Mouse (Mus musculus) embryo, embryonic 11.5 days (tissue): Measurements from ENCODE around the gene Dcun1d4.

Experiments used
- DNase-seq: peaks from one replicate; pipeline ENCODE4 v3.0.0-alpha.2; 2012; ENCODE audit warnings: low read depth, low spot score

Gene Dcun1d4

GRCm38 (mm10) chr5:73498559-73498958 lies 17.8 kb downstream of the Dcun1d4 start:
- no peak for DNase-seq

- DNase-seq = no peak
These were observed 20.2 kb downstream of the Dcun1d4 start for GRCm38 (mm10) chr5:73500867-73501440.

- no peak for DNase-seq
These were observed 21.6 kb downstream of the Dcun1d4 start for GRCm38 (mm10) chr5:73502422-73502821.

DNA sequence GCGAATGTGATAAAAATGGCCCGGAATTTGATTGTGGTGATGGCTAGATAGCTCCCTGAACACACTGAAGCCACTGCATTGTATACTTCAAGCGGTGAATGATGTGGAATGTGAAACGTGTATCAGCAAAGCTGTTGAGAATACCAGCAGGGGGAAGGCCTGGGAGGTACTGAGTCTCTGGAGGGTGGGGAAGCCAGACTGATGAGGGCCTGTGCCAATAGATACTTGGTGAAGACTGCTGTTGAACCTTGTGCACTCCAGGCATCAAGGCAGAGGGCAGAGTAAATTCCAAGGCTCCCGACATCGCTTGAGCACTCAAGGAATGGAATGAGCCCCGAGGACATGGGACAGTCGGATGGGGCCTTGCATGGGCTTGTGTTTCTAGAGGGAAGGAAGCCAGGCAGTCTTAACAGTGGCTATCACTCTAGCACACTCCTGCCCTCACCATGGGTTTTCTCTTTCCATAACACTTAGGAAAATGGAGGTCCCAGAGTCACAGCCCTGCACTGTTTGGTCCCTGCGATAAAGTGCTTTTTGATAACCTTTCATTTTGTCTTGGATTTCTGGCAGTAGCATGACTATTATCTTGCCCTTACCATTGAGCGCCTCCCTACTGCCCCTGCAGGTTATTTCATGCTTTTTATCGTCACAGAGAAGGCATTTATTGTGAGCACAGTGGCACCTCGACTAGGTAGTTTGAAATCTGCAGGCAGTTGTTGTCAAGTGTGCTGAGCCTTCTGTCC lies 22.4 kb downstream of the Dcun1d4 start:
- no peak for DNase-seq

GRCm38 (mm10) chr5:73511074-73511473 lies 30.3 kb downstream of the Dcun1d4 start:
- DNase-seq = no peak

DNA sequence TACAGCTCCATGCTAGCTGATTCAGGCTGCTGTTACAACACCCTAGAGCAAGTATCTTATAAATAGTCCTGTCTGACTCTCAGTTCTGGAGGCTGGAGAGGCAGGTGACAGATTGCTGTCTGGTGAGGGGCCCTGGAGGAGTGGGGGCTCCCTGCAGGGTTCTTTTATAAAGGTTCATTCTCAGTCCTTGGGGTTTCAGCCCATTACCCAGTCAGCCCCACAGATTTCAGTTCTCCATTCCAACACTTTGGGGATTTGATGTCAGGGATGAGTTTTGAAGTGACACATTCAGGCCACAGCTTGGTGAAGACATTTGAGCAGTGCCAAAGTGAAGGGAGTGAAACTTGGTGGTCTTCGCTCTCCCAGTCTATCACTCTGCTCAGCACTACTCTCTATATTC lies 31.4 kb downstream of the Dcun1d4 start:
- no peak for DNase-seq

- no peak for DNase-seq
These were observed 31.9 kb downstream of the Dcun1d4 start for GRCm38 (mm10) chr5:73512661-73513060.

DNA sequence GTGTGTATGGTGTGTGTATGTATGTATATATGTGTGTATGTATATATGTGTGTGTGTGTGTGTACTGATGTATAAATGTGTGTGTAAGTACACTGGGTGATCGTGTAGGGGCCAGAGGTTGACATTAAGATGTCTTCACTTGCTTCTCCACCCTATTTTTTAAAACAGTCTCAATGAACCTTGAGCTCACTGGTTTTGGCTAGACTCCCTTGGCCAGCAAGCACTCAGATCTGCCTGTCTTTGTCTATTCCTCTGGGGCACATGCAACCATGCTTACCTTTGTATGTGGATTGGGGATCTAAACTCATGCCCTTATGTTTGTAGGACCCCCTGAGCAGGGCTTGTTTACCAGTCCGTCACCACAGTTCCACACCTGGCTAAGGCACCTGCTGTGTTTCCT lies 33.4 kb downstream of the Dcun1d4 start:
- DNase-seq = no peak

DNA sequence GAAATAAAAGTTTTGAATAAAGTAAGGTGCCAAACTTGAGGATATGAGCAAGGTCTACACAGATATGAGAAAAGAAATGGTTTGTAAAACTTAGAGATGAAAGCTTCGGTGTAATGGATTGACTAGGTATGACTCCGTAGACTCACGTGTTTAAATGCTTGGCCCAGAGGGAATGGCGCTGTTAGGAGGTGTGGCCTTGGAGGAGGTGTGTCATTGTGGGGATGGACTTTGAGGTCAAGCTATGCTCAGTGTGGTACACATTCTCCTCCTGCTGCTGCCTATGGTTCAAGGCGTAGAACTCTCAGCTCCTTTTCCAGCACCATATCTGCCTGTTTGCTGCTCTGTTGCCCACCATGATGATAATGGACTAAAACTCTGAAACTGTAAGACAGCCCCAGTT lies 36.5 kb downstream of the Dcun1d4 start:
- no peak for DNase-seq

- no peak for DNase-seq
These were observed 37.8 kb downstream of the Dcun1d4 start for GRCm38 (mm10) chr5:73518424-73519211.

DNA sequence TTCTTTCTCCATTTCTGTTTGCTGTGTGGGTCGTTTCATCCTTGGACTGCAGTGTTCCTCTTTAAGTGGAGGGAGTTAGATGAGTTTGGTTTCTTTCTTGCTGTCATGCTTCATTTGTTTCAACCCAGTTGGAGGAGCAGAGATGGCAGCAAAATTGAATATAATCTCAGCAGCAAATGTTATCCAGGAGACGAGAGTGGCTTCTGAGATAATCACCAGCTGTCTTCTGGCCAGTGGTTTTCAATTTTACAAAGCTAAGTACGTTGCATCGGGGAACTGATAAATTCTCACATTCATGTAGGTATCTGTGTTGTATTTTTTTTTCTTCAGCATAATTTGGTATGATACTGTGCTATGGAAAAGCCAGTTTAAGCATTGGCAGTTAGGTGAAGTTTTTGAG lies 40.0 kb downstream of the Dcun1d4 start:
- DNase-seq = no peak

- no peak for DNase-seq
These were observed 42.4 kb downstream of the Dcun1d4 start for GRCm38 (mm10) chr5:73523227-73523626.

DNA sequence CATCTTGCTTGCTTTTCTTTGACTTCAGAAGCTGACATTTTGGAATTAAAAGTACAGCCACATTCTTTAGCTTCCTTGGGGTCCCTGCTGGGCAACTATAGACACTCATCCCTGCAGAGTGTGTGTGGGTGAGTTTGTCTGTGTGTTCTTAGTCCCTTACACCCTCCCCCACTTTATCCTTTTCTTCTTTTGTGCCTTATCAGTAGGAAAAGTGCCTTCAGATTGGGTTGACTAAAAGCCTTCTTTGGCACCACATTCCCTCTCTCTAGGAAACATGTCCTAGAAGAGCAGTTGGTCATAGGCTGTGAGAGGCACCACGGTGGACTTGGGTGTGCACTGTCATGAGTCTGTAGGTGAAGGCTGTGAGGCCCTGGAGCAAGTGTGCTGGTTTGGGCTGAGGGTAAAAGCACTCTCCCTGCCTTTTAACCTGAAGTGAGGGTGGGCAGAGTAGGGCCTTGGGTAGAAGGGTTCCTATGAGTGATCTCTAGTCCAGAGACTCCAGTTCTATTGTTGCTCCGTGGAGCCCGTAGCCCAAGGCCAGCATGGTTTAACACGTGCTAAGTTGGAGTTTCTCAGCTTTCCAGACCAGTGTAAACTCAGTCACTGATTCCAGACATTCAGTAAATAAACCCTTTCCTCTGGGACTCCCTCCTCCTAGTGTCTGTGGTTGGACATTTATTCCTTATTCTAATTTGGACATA lies 43.6 kb downstream of the Dcun1d4 start:
- no peak for DNase-seq

- no peak for DNase-seq
These were observed 51.4 kb downstream of the Dcun1d4 start for GRCm38 (mm10) chr5:73532222-73532621.

GRCm38 (mm10) chr5:73532879-73533278 lies 52.1 kb downstream of the Dcun1d4 start:
- no peak for DNase-seq

DNA sequence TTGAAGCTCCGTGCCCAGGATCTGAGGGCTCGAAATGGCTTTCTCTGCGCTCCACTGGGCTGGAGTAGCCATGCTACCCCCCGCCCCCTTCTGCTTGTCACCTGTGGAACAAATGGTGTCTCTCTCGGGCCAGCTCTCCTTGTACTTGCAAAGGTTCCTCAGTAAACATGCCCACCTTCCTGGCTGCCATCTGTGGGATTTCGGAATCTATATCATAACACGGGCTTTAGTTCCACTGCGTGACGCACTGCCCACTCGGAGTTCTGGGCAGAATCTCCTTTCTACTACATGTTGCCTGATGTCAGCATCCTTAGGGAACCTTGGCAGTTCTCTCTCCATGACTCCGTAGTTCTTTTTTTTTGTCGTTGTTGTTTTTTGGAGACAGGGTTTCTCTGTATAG lies 56.9 kb downstream of the Dcun1d4 start:
- DNase-seq = no peak

DNA sequence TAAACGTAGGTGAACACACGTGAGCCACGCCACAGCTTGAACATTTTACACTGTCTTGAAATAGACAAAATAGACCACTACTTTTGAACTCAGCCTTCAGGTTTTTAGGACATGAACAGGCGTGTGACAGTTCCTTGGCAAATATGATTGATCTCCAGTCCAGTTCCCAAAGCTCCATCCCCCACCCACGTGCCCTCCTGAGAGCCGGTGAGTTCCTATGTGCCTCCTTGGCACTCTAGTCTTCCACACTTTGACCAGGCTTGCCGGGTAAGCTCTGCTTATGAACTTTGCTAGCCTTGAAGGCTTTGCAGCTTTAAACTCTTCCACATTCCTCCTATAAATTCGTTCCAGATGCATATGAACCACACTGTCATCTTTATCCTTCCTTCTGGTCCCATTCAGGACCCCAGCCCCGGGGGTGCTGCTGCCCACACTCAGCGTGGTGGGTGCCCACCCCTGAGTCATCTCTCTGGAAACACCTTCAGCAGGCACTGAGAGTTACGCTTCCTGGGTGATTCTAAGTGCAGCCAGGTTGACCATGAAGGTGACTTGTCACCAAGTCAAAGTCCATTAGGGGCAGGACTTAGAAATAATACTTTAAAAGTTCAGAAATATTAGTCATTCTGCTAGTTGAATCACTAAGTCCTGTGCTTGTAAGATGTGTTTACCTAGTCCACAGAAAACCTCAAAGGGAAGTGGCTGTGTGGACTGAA lies 57.9 kb downstream of the Dcun1d4 start:
- DNase-seq = no peak

DNA sequence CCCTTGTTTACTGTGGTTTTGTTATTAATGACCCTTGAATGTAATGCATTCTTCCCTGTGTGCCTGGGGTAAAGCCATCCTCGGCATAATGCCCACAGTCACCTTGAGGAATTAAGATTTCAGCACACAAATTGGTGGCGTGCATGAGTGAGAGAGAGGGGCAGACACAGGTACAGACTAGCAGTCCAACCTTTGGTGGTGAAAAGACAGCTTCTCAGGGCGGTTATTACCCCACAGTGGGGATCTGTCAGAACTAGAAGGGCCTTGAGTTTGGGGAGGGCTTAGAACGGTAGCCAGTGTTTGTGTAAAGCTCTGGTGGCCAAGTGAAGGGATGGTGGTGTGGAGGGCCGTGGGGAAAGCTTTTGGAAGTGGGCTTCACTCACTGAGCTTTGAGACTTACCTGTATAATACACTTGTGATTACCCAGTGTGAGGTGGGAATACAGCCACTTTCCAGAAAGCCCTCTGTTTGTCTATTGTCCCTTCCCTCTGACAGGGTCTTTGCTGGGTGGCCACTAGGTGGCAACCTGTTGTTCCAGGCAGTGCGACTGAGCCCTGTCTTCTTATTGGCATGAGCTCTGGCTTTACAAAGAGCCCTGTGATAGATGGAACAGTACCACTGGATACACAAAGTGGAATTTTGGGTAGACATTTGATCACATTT lies 59.2 kb downstream of the Dcun1d4 start:
- peak; percentile 39 for DNase-seq

DNA sequence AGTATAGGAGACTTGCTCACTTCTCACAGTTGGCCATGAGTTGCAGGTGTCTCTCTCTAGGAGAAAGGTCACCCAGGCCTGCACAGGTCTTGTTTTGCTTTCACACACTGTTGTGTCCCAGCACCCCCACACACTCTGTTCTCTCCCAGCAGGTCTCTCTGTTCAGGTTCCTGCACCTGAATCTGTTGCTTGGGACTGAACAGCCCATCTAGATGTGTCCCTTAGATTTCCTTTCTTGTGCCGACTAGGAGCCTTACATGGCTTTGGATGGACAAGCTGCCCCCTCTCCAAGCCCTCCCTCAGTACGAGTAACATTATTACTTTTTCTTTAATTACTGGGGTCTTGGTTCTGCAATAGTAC lies 59.7 kb downstream of the Dcun1d4 start:
- DNase-seq = no peak

- DNase-seq = no peak
These were observed 63.4 kb downstream of the Dcun1d4 start for GRCm38 (mm10) chr5:73544111-73544753.

DNA sequence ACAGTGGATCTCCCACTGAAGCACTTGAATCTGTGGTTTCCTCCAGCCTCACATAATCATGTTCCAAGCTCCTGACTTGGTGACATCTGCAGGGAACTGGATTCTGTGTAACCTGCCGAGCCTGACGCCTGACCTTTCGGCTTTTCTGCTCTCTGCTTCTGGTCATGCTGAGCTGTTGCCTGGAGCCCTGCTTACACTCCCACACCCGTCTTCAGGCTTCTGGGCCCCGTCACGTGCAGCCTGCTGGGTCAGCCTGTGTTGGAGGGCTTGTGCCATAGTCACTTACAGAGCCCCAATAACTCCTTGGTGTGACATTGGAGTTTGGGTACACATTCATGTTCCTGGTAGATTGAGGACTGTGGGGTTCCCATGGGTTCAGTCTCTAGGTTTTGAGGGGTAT lies 64.8 kb downstream of the Dcun1d4 start:
- no peak for DNase-seq
